ENCODE assay signal across 8 mouse cellular contexts in genomic region chr16:18400472-18401216, GRCm38 (mm10). TPM values are rescaled to one million over a fixed set of nuclear protein-coding genes. Genes with fewer than 3 reads are reported as not detected.
DNase-seq lines count a peak whose midpoint lies in the region; ATAC-seq and TF ChIP-seq lines count a peak whose summit lies in the region.

No protein-coding gene starts in this region.

- H3K4me1 ChIP-seq in lung, postnatal 0 days (ENCODE audit: insufficient read depth, low read depth, low read length), result peaks cover 9% of the 10 kb centered on the region
- peaks cover 45% of the 10 kb centered on the region for H3K4me1 ChIP-seq in hindbrain, embryonic 15.5 days (replicated peaks)

- H3K4me2 ChIP-seq in lung, postnatal 0 days (replicated peaks; ENCODE audit: low read depth, low read length), result no peak overlapping the region
- peak overlapping the region; percentile 11 for H3K4me2 ChIP-seq in hindbrain, embryonic 15.5 days

- H3K36me3 ChIP-seq in lung, postnatal 0 days (ENCODE audit: insufficient read depth, low read length), result no peaks in the 10 kb centered on the region
- peaks cover 65% of the 10 kb centered on the region for H3K36me3 ChIP-seq in hindbrain, embryonic 15.5 days

- H3K4me3 ChIP-seq in lung, postnatal 0 days (ENCODE audit: low read depth, low read length), result no peak overlapping the region
- no peak overlapping the region for H3K4me3 ChIP-seq in hindbrain, embryonic 15.5 days

- H3K9ac ChIP-seq in lung, postnatal 0 days (replicated peaks; ENCODE audit: low read depth), result no peak overlapping the region
- no peak overlapping the region for H3K9ac ChIP-seq in hindbrain, embryonic 15.5 days

- WGBS in lung, postnatal 0 days, result 34% methylated on average over 7 of the region's 7 CpGs
- WGBS in hindbrain, embryonic 15.5 days, result 15% methylated on average over 7 of the region's 7 CpGs

- no peaks in the 10 kb centered on the region for H3K27me3 ChIP-seq in lung, postnatal 0 days (replicated peaks; ENCODE audit: insufficient read depth, low read length)
- H3K27me3 ChIP-seq in hindbrain, embryonic 15.5 days, result no peaks in the 10 kb centered on the region

- H3K9me3 ChIP-seq in lung, postnatal 0 days (ENCODE audit: low read length), result no peaks in the 10 kb centered on the region
- no peaks in the 10 kb centered on the region for H3K9me3 ChIP-seq in hindbrain, embryonic 15.5 days

- DNase-seq in cerebellum, postnatal 4 days (ENCODE audit: low spot score in 2 of 2), result peak; percentile 64 to 78
- DNase-seq in cerebellum, adult 11 months, result no peak
- peak; percentile 36 for DNase-seq in lung, postnatal 0 days (ENCODE audit: low spot score)
- DNase-seq in lung, adult 18-20 months, result no peak
- peak; percentile 95 for DNase-seq in retina, postnatal 1 day
- no peak for DNase-seq in gastrocnemius, adult 8-10 months (ENCODE audit: low spot score in 2 of 2)
- no peak for DNase-seq in right cerebral cortex, adult 18-20 months

- H3K27ac ChIP-seq in lung, postnatal 0 days (ENCODE audit: low read length), result no peak overlapping the region
- peak overlapping the region; percentile 69 for H3K27ac ChIP-seq in hindbrain, embryonic 15.5 days (replicated peaks)

- peak; percentile 59 for ATAC-seq in lung, postnatal 0 days
- ATAC-seq in hindbrain, embryonic 15.5 days (ENCODE audit: low FRiP score, low read depth), result peak; percentile 82

- no peak for TF ChIP-seq CTCF in lung, postnatal 0 days (IDR thresholded peaks at IDR 0.05)

- no peak for TF ChIP-seq EP300 in lung, postnatal 0 days (IDR thresholded peaks at IDR 0.05)

RNA-seq across cellular contexts. Expression of gene Txnrd2, which starts 25.5 kb away (rescaled TPM):
- polyA plus RNA-seq in lung, postnatal 0 days (2015; fragmentation: Nextera tagmentation; extraction: Ambion mirVana), result 20.0 and 20.9 TPM in 2 replicates
- 31.0 and 31.7 TPM in 2 replicates for polyA plus RNA-seq in hindbrain, embryonic 15.5 days (2015; fragmentation: Nextera tagmentation; extraction: Ambion mirVana)
- 10 to 100 TPM; 17.2 to 23.5 (median 21.3) TPM for total RNA-seq in gastrocnemius, adult 8-10 months (2022)

RNA-seq across cellular contexts. Expression of gene Comt, which starts 26.0 kb away (rescaled TPM):
- polyA plus RNA-seq in lung, postnatal 0 days (2015; fragmentation: Nextera tagmentation; extraction: Ambion mirVana), result 109 and 111 TPM in 2 replicates
- polyA plus RNA-seq in hindbrain, embryonic 15.5 days (2015; fragmentation: Nextera tagmentation; extraction: Ambion mirVana), result 106 and 113 TPM in 2 replicates
- total RNA-seq in gastrocnemius, adult 8-10 months (2022), result 10 to 100 TPM; 36.7 to 39.9 (median 38.5) TPM

RNA-seq across cellular contexts. Expression of gene Arvcf, which starts 52.7 kb away (rescaled TPM):
- polyA plus RNA-seq in lung, postnatal 0 days (2015; fragmentation: Nextera tagmentation; extraction: Ambion mirVana), result 14.6 and 18.5 TPM in 2 replicates
- 78.7 and 81.3 TPM in 2 replicates for polyA plus RNA-seq in hindbrain, embryonic 15.5 days (2015; fragmentation: Nextera tagmentation; extraction: Ambion mirVana)
- 10 to 100 TPM in 2 of 4 experiments, 1 to 10 TPM in 2; 7.8 to 12.7 (median 9.9) TPM for total RNA-seq in gastrocnemius, adult 8-10 months (2022)

RNA-seq across cellular contexts. Expression of gene Tango2, which starts 52.7 kb away (rescaled TPM):
- polyA plus RNA-seq in lung, postnatal 0 days (2015; fragmentation: Nextera tagmentation; extraction: Ambion mirVana), result 23.7 and 25.2 TPM in 2 replicates
- 92.5 and 94.0 TPM in 2 replicates for polyA plus RNA-seq in hindbrain, embryonic 15.5 days (2015; fragmentation: Nextera tagmentation; extraction: Ambion mirVana)
- total RNA-seq in gastrocnemius, adult 8-10 months (2022), result 10 to 100 TPM; 29.9 to 53.4 (median 43.1) TPM

Comparison
In these comparisons a context has a peak if more than half of its experiments do, and no peak if none do; other contexts are left out.
1. DNase-seq: peak in cerebellum, postnatal 4 days (2 of 2), lung, postnatal 0 days (single experiment) and retina, postnatal 1 day (single experiment); none in cerebellum, adult 11 months (single experiment), lung, adult 18-20 months (0 of 2), gastrocnemius, adult 8-10 months (0 of 2) and right cerebral cortex, adult 18-20 months (single experiment).